Mouse (Mus musculus) heart, postnatal 0 days (tissue): ENCODE measurements around the gene Slc26a1. TPM values are rescaled to one million over a fixed set of nuclear protein-coding genes. Genes with fewer than 3 reads are reported as not detected.

Experiments
- ATAC-seq: fragments of 200-750 bp; cut with Nextera tagmentation; 2 replicates; pipeline ENCODE4 v1.8.0; 2017; ENCODE audit warnings: low read depth, moderate number of reproducible peaks, moderate library complexity; ENCODE audit not compliant: insufficient read depth
- DNase-seq: peaks from one replicate; pipeline ENCODE4 v3.0.0-alpha.2; 2016; ENCODE audit warnings: low spot score
- H3K27ac ChIP-seq: fragments of 300-500 bp; sonication (generic); 2 replicates; pipeline ENCODE4 v1.5.1; 2014; ENCODE audit warnings: low read depth, mild to moderate bottlenecking
- H3K27me3 ChIP-seq: fragments of 300-500 bp; sonication (generic); 2 replicates; pipeline ENCODE4 v1.6.1; 2014; ENCODE audit warnings: low read length, mixed read lengths; ENCODE audit not compliant: control insufficient read depth, insufficient read depth
- H3K36me3 ChIP-seq: fragments of 300-500 bp; sonication (generic); replicated peaks from 2 replicates; pipeline ENCODE4 v1.6.1; 2014; ENCODE audit warnings: low read length, mixed read lengths; ENCODE audit not compliant: control insufficient read depth, insufficient read depth
- H3K4me1 ChIP-seq: fragments of 300-500 bp; sonication (generic); 2 replicates; pipeline ENCODE4 v1.6.1; 2014; ENCODE audit warnings: antibody characterized with exemption; ENCODE audit not compliant: control insufficient read depth, insufficient read depth
- H3K4me2 ChIP-seq: fragments of 300-500 bp; sonication (generic); 2 replicates; pipeline ENCODE4 v1.6.1; 2014; ENCODE audit warnings: low read depth, mild to moderate bottlenecking, low read length, moderate library complexity
- H3K4me3 ChIP-seq: fragments of 300-500 bp; sonication (generic); 2 replicates; pipeline ENCODE4 v1.5.1; 2014; ENCODE audit warnings: low read depth, low read length
- H3K9ac ChIP-seq: fragments of 300-500 bp; sonication (generic); replicated peaks from 2 replicates; pipeline ENCODE4 v1.6.1; 2014; ENCODE audit warnings: low read depth, low read length, mixed read lengths
- H3K9me3 ChIP-seq: fragments of 300-500 bp; sonication (generic); replicated peaks from 2 replicates; pipeline ENCODE4 v1.6.1; 2016; ENCODE audit warnings: low read length; ENCODE audit not compliant: control insufficient read depth
- CTCF ChIP-seq: IDR thresholded peaks from 2 replicates; pipeline ENCODE4 v1.5.1; 2016; ENCODE audit warnings: antibody characterized with exemption, control low read depth, low read depth
- EP300 ChIP-seq: IDR thresholded peaks from 2 replicates; pipeline ENCODE4 v1.6.1; 2016; ENCODE audit warnings: antibody characterized with exemption, low read depth
- WGBS: fragments of 180-500 bp; shearing (Covaris S2); extraction: QIAGEN DNeasy Blood & Tissue Kit; methylation state at CpG from one replicate; pipeline ENCODE4 v1.1.7; 2014; 5-methylcytosine and 5-hydroxymethylcytosine counted together
- polyA plus RNA-seq: library from polyadenylated mRNA; unstranded; fragments of >200 nt; fragmentation: Nextera tagmentation; extraction: Ambion mirVana; gene quantifications from 2 replicates; pipeline ENCODE4 v1.2.1, GENCODE M21; 2015
- total RNA-seq: library from RNA; depleted of rRNA; stranded (reverse); fragments of >200 nt; gene quantifications from 2 replicates; pipeline ENCODE4 v1.2.3, GENCODE M21; 2014; ENCODE audit warnings: low replicate concordance

Slc26a1 gene
- total and polyA plus RNA-seq, 2 experiments from 2014 or later = 0.08 to 0.23 TPM

GRCm38 (mm10) chr5:108703754-108704626 lies 28.6 kb upstream of the Slc26a1 start:
- Histone ChIP-seq H3K27me3 (no peaks in the 10 kb centered on the region), H3K9me3 (no peaks in the 10 kb centered on the region), H3K4me2 (no peak overlapping the region), H3K4me3 (no peak overlapping the region), H3K36me3 (peaks cover 19% of the 10 kb centered on the region), H3K27ac (no peak overlapping the region), H3K4me1 (peaks cover 8% of the 10 kb centered on the region; the same call in 1 of the 2 replicates), H3K9ac (no peak overlapping the region)
- ATAC-seq (no peak), DNase-seq (no peak)
- WGBS = 64% methylated on average over 12 of the region's 12 CpGs
- TF ChIP-seq EP300 (no peak), CTCF (no peak)

DNA sequence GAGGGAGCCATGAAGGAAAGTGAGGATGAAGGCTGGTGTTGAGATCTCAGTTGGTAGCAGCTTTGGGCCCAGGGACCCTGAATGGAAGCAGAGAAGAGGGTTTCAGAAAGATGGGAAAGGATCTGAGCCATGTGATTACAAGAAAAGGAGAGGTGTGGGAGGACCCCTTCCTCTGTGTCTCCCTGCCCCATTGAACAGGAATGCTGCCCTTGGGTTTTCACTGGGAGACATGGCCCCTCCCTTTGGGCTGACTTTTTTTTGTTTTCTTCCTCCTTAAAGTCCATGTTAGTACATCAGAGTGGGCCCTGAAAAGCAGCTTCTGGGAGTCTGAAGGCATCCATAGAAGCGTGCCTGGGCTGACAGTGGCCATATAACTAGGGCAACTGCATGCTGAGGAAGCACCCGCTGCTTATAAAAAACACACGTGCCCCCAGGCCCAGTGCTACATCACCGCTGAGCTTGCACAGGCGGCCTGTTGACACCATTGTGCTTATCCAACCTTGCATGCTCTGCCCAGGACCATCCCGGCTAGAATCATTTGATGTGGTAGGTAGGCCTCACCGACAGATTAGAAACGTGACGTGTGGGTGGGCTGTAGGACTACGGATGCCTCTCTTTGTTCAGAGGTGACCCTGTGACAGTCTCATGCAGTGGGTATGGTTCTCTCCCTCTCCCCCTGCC lies 26.1 kb upstream of the Slc26a1 start:
- H3K4me2 ChIP-seq = no peak overlapping the region
- peaks cover 18% of the 10 kb centered on the region for H3K36me3 ChIP-seq
- no peaks in the 10 kb centered on the region for H3K9me3 ChIP-seq
- H3K4me1 ChIP-seq = peaks cover 8% of the 10 kb centered on the region; the same call in 1 of the 2 replicates
- H3K27me3 ChIP-seq = no peaks in the 10 kb centered on the region
- no peak overlapping the region for H3K9ac ChIP-seq
- TF ChIP-seq EP300 (no peak), CTCF (no peak)
- 69% methylated on average over 10 of the region's 10 CpGs for WGBS
- H3K4me3 ChIP-seq = no peak overlapping the region
- ATAC-seq (no peak), DNase-seq (no peak)
- no peak overlapping the region for H3K27ac ChIP-seq

- no peak for ATAC-seq
- Histone ChIP-seq H3K27ac (no peak overlapping the region), H3K9me3 (no peaks in the 10 kb centered on the region), H3K36me3 (peaks cover 7% of the 10 kb centered on the region), H3K4me2 (no peak overlapping the region), H3K4me3 (no peak overlapping the region), H3K27me3 (no peaks in the 10 kb centered on the region), H3K9ac (no peak overlapping the region), H3K4me1 (peaks cover 8% of the 10 kb centered on the region; the same call in 1 of the 2 replicates)
- DNase-seq = no peak
- WGBS = 42% methylated on average over 3 of the region's 3 CpGs
- TF ChIP-seq EP300 = no peak
- TF ChIP-seq CTCF = no peak
Observed at GRCm38 (mm10) chr5:108700346-108700745, 25.0 kb upstream of the Slc26a1 start.

- H3K9ac ChIP-seq = no peak overlapping the region
- H3K4me2 ChIP-seq = no peak overlapping the region
- no peak for TF ChIP-seq EP300
- TF ChIP-seq CTCF = no peak
- WGBS = 67% methylated on average over 4 of the region's 4 CpGs
- no peak for ATAC-seq
- no peak overlapping the region for H3K27ac ChIP-seq
- no peaks in the 10 kb centered on the region for H3K27me3 ChIP-seq
- H3K4me1 ChIP-seq = peaks cover 8% of the 10 kb centered on the region; the same call in 1 of the 2 replicates
- no peaks in the 10 kb centered on the region for H3K9me3 ChIP-seq
- DNase-seq = no peak
- no peaks in the 10 kb centered on the region for H3K36me3 ChIP-seq
- no peak overlapping the region for H3K4me3 ChIP-seq
Observed at GRCm38 (mm10) chr5:108697341-108697753, 22.0 kb upstream of the Slc26a1 start.

DNA sequence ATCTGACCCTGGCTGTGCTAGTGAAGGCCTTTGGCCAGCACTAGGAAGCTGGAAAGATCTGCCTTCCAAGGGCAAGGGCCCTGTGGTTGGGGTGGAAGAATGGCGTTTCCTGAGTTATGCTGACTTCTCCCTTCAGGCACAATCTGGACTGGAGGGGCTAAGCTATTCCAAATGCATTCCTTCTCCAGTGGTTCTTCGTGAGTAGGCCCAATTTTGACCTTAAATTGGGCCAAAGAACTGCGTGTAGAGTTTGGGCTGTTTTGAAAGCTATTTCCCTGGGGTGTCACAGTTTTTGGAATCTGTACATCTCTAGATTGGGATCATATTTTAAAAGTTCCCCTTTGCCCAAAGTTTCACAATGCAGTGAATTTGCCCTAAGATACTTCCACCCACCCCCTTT lies 21.2 kb upstream of the Slc26a1 start:
- H3K27me3 ChIP-seq = no peaks in the 10 kb centered on the region
- no peaks in the 10 kb centered on the region for H3K36me3 ChIP-seq
- DNase-seq = no peak
- H3K4me1 ChIP-seq = peaks cover 13% of the 10 kb centered on the region; the same call in 1 of the 2 replicates
- no peaks in the 10 kb centered on the region for H3K9me3 ChIP-seq
- H3K4me3 ChIP-seq = no peak overlapping the region
- no peak overlapping the region for H3K9ac ChIP-seq
- no peak overlapping the region for H3K27ac ChIP-seq
- TF ChIP-seq CTCF (no peak), EP300 (no peak)
- ATAC-seq = no peak
- H3K4me2 ChIP-seq = no peak overlapping the region
- WGBS = 82% methylated on average over 3 of the region's 3 CpGs
